Mouse (Mus musculus): ENCODE data around the gene Tjp3. TPM values are rescaled to one million over a fixed set of nuclear protein-coding genes. Genes with fewer than 3 reads are reported as not detected.

The Tjp3 gene
- 3.0 and 3.4 TPM in 2 replicates for polyA plus RNA-seq (2011; ENCODE audit: insufficient read depth, insufficient read length, low replicate concordance, missing spikeins)

GRCm38 (mm10) chr10:81291511-81292104, at the start of gene Tjp3:
Tjp3 (minus strand) TSS chr10:81291581.
- TF ChIP-seq CTCF (IDR thresholded peaks at IDR 0.05; ENCODE audit: control insufficient read depth, insufficient read depth, low read length) (no peak), POLR2A (IDR thresholded peaks at IDR 0.05; ENCODE audit: borderline replicate concordance, control insufficient read depth, low read depth, low read length) (no peak)
- 18% methylated on average over 9 of the region's 9 CpGs for WGBS
- Histone ChIP-seq H3K4me3 (replicated peaks; ENCODE audit: control insufficient read depth, low read depth, low read length) (peak within 1 kb of the TSS; percentile 3), H3K4me1 (ENCODE audit: control insufficient read depth, insufficient read depth, low read length) (peaks cover 17% of the 10 kb centered on the region), H3K27ac (ENCODE audit: control insufficient read depth, insufficient read depth, low read depth, low read length, poor library complexity) (peak within 1 kb of the TSS; percentile 76)

DNA sequence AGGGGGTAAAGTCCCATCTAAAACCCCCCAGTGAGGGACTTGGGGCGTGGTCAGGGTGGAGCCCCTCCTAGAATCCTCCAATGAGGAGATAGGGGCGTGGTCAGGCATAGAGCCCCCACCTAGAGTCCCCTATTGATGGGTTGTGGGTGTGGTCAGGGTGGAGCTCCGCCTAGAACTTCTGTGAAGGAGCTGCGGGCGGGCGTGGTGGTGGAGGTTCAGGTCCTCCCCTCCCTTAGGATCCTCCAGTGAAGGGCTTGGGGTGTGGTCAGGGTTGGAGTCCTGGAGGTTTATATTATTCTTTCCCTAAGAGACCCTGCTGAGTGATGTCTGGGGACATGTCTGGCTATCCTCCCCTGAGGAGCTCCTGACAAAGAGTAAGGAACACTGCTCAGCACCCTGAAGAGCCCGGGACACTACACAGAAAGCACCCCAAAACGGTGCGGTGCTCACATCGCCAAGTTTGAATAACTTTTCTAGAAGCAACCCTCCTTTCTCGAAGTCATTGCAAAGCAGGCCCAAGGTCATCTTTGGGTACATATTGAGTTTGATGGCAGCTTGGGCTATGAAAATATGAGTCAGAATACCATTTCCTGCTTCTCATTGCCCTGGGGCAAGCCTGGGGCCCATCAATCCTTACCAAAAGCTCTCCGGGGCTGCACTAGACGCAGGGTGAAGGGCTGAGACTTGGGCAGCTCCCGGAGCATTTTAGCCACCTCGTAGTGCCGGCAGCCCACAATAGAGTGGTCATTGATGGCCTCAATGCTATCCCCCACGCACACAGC, 49.4 kb upstream of the Tjp3 start:
- H3K27ac ChIP-seq (ENCODE audit: control insufficient read depth, insufficient read depth, low read depth, low read length, poor library complexity): no peak overlapping the region
- peaks cover 1% of the 10 kb centered on the region for H3K4me1 ChIP-seq (ENCODE audit: control insufficient read depth, insufficient read depth, low read length)
- TF ChIP-seq CTCF (IDR thresholded peaks at IDR 0.05; ENCODE audit: control insufficient read depth, insufficient read depth, low read length) (no peak), POLR2A (IDR thresholded peaks at IDR 0.05; ENCODE audit: borderline replicate concordance, control insufficient read depth, low read depth, low read length) (no peak)
- 73% methylated on average over 17 of the region's 17 CpGs for WGBS
- H3K4me3 ChIP-seq (replicated peaks; ENCODE audit: control insufficient read depth, low read depth, low read length): no peak overlapping the region

DNA sequence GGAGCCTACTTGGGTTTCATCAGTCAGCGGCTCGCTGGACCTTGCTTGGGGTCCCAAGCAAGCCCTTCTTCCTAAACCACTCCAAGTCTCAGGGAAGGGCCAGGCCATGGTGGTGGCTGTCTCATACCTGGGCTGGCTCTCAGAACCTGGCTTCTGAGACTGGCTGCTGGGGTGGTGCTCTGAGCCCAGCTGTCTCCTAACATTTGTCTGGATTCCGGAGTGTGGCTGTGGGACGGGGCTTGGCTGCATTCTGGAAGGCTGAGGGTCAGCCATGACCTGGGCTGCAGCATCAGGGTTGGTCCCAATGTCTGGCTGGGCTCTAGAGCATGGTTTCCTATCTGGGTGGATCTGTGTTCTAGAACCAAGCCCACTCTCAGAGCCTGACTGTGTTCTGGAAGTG, 45.2 kb upstream of the Tjp3 start:
- no peak overlapping the region for H3K27ac ChIP-seq (ENCODE audit: control insufficient read depth, insufficient read depth, low read depth, low read length, poor library complexity)
- no peak overlapping the region for H3K4me3 ChIP-seq (replicated peaks; ENCODE audit: control insufficient read depth, low read depth, low read length)
- no peak for TF ChIP-seq CTCF (IDR thresholded peaks at IDR 0.05; ENCODE audit: control insufficient read depth, insufficient read depth, low read length)
- no peak for TF ChIP-seq POLR2A (IDR thresholded peaks at IDR 0.05; ENCODE audit: borderline replicate concordance, control insufficient read depth, low read depth, low read length)
- WGBS: 85% methylated on average over 4 of the region's 4 CpGs
- H3K4me1 ChIP-seq (ENCODE audit: control insufficient read depth, insufficient read depth, low read length): no peaks in the 10 kb centered on the region

DNA sequence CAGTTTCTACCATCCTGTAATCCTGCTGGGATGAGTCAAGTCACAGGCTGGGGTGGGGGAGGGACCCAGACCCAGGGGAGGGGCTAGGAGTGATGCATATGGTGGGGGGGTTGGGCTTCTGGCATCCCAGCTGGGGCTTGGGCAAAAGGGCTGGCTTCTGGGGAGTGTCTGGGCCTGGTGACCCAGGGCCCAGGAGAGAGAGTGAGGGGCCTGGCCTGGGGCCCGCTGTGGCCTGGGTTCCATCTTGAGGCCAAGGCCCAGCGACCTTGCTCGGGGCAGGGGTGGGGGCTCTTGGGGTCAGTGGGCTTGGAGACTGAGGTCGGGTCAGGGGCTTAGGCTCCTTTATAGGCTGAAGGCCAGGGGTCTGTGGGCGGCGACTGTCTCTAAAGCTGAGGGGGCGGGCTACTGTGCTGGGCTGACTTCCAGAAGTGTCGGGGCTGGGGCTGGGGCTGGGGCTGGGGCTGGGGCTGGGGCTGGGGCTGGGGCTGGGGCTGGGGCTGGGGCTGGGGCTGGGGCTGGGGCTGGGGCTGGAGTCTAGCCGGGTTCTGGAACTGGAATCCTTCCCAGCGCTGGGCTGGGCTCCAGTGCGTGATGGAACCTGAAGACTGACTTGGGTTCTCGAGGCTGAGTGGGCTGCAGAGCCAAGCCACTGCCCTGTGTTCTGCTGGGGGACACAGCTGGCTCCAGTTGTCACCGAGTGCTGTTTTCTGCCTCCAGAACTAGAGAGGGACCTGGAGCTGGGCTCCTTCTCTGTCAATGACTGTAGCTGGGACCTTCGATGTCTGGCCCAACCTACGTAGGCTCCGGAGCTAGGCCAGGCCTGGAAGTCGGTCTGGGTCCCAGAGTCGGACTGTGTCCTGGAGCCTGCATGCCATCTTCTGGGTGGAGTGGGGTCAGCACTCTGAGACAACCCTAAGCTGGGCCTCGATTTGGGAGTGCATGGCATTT, 44.3 kb upstream of the Tjp3 start:
- WGBS: 85% methylated on average over 19 of the region's 19 CpGs
- no peak overlapping the region for H3K27ac ChIP-seq (ENCODE audit: control insufficient read depth, insufficient read depth, low read depth, low read length, poor library complexity)
- TF ChIP-seq POLR2A (IDR thresholded peaks at IDR 0.05; ENCODE audit: borderline replicate concordance, control insufficient read depth, low read depth, low read length) (no peak), CTCF (IDR thresholded peaks at IDR 0.05; ENCODE audit: control insufficient read depth, insufficient read depth, low read length) (no peak)

DNA sequence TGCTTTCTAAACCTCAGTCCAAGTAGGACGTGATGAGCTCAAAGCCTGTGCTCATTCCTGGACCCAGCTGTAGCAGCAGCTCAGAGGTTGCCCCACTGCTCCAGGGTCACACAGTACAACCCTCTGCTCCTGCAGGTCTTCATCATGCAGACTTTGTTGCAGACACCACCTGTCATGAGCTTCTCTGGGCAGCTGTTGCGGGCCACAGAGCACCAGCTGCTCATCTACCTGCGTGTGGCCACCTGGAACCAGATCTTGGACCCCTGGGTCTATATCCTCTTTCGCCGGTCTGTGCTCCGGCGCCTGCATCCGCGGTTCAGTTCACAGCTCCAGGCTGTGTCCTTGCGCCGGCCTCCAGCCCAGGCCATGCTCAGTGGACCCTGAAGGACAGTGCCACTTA, 42.9 kb upstream of the Tjp3 start:
- Histone ChIP-seq H3K4me3 (replicated peaks; ENCODE audit: control insufficient read depth, low read depth, low read length) (no peak overlapping the region), H3K4me1 (ENCODE audit: control insufficient read depth, insufficient read depth, low read length) (peaks cover 4% of the 10 kb centered on the region; the same call in 1 of the 2 replicates), H3K27ac (ENCODE audit: control insufficient read depth, insufficient read depth, low read depth, low read length, poor library complexity) (no peak overlapping the region)
- TF ChIP-seq CTCF (IDR thresholded peaks at IDR 0.05; ENCODE audit: control insufficient read depth, insufficient read depth, low read length): no peak
- TF ChIP-seq POLR2A (IDR thresholded peaks at IDR 0.05; ENCODE audit: borderline replicate concordance, control insufficient read depth, low read depth, low read length): no peak
- 91% methylated on average over 11 of the region's 11 CpGs for WGBS

More for the DNA sequence above, 44.3 kb upstream of the Tjp3 start:
- H3K4me3 ChIP-seq (replicated peaks; ENCODE audit: control insufficient read depth, low read depth, low read length): no peak overlapping the region
- H3K4me1 ChIP-seq (ENCODE audit: control insufficient read depth, insufficient read depth, low read length): no peaks in the 10 kb centered on the region; the same call in 1 of the 2 replicates

DNA sequence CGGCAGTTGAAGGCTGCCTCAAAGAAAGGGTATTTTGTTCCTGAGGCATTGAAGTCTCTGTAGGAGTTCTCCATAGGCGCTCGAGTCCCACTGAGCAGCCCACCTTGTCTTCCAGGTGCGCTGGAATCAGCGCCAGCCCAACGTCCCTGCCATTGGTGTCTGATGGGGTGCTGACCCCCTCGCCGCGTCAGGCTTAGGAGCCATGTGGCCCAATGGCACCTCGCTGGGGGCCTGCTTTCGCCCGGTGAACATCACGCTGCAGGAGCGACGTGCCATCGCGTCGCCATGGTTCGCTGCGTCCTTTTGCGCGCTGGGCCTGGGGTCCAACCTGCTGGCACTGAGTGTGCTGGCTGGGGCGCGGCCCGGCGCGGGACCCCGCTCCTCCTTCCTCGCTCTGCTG, 40.9 kb upstream of the Tjp3 start:
- Histone ChIP-seq H3K4me1 (ENCODE audit: control insufficient read depth, insufficient read depth, low read length) (peaks cover 6% of the 10 kb centered on the region; the same call in 1 of the 2 replicates), H3K27ac (ENCODE audit: control insufficient read depth, insufficient read depth, low read depth, low read length, poor library complexity) (no peak overlapping the region), H3K4me3 (replicated peaks; ENCODE audit: control insufficient read depth, low read depth, low read length) (no peak overlapping the region)
- TF ChIP-seq POLR2A (IDR thresholded peaks at IDR 0.05; ENCODE audit: borderline replicate concordance, control insufficient read depth, low read depth, low read length) (no peak), CTCF (IDR thresholded peaks at IDR 0.05; ENCODE audit: control insufficient read depth, insufficient read depth, low read length) (no peak)
- WGBS: 95% methylated on average over 29 of the region's 29 CpGs

- no peak overlapping the region for H3K4me3 ChIP-seq (replicated peaks; ENCODE audit: control insufficient read depth, low read depth, low read length)
- WGBS: 53% methylated on average over 4 of the region's 4 CpGs
- no peak for TF ChIP-seq POLR2A (IDR thresholded peaks at IDR 0.05; ENCODE audit: borderline replicate concordance, control insufficient read depth, low read depth, low read length)
- TF ChIP-seq CTCF (IDR thresholded peaks at IDR 0.05; ENCODE audit: control insufficient read depth, insufficient read depth, low read length): no peak
- H3K4me1 ChIP-seq (ENCODE audit: control insufficient read depth, insufficient read depth, low read length): peaks cover 6% of the 10 kb centered on the region; the same call in 1 of the 2 replicates
- peak overlapping the region; percentile 69 for H3K27ac ChIP-seq (ENCODE audit: control insufficient read depth, insufficient read depth, low read depth, low read length, poor library complexity)
Measured at GRCm38 (mm10) chr10:81330007-81330406, 38.6 kb upstream of the Tjp3 start.

All from bone marrow, adult 2 months (tissue).